Mouse (Mus musculus) lung, embryonic 16.5 days (tissue): ENCODE data around the gene Bcl2l10. TPM values are rescaled to one million over a fixed set of nuclear protein-coding genes. Genes with fewer than 3 reads are reported as not detected.

ENCODE experiments used
- ATAC-seq: fragments of 200-750 bp; cut with Nextera tagmentation; 2 replicates; pipeline ENCODE4 v1.8.0; 2017; ENCODE audit warnings: low read depth, mild to moderate bottlenecking, moderate library complexity
- H3K27ac ChIP-seq: fragments of 300-500 bp; sonication (generic); 2 replicates; pipeline ENCODE4 v1.5.1; 2014; ENCODE audit warnings: mild to moderate bottlenecking, control low read depth, low read length
- H3K27me3 ChIP-seq: fragments of 300-500 bp; sonication (generic); 2 replicates; pipeline ENCODE4 v1.6.1; 2014; ENCODE audit warnings: low read depth, low read length, mixed read lengths; ENCODE audit not compliant: control insufficient read depth, insufficient read depth
- H3K36me3 ChIP-seq: fragments of 300-500 bp; sonication (generic); 2 replicates; pipeline ENCODE4 v1.6.1; 2014; ENCODE audit warnings: low read length; ENCODE audit not compliant: control insufficient read depth, insufficient read depth
- H3K4me1 ChIP-seq: fragments of 300-500 bp; sonication (generic); replicated peaks from 2 replicates; pipeline ENCODE4 v1.6.1; 2014; ENCODE audit warnings: low read length, mixed read lengths; ENCODE audit not compliant: control insufficient read depth, insufficient read depth
- H3K4me2 ChIP-seq: fragments of 300-500 bp; sonication (generic); 2 replicates; pipeline ENCODE4 v1.6.1; 2014; ENCODE audit warnings: low read depth, low read length, control low read depth
- H3K4me3 ChIP-seq: fragments of 300-500 bp; sonication (generic); 2 replicates; pipeline ENCODE4 v1.5.1; 2014; ENCODE audit warnings: mild to moderate bottlenecking, low read length, control low read depth
- H3K9ac ChIP-seq: fragments of 300-500 bp; sonication (generic); 2 replicates; pipeline ENCODE4 v1.6.1; 2014; ENCODE audit warnings: low read length, control low read depth
- H3K9me3 ChIP-seq: fragments of 300-500 bp; sonication (generic); 2 replicates; pipeline ENCODE4 v1.6.1; 2016; ENCODE audit warnings: low read length; ENCODE audit not compliant: control insufficient read depth
- WGBS: fragments of 180-500 bp; shearing (Covaris S2); extraction: QIAGEN DNeasy Blood & Tissue Kit; methylation state at CpG from one replicate; pipeline ENCODE4 v1.1.7; 2014; 5-methylcytosine and 5-hydroxymethylcytosine counted together
- polyA plus RNA-seq: library from polyadenylated mRNA; unstranded; fragments of >200 nt; fragmentation: Nextera tagmentation; extraction: Ambion mirVana; gene quantifications from 2 replicates; pipeline ENCODE4 v1.2.1, GENCODE M21; 2015

Bcl2l10 gene
- polyA plus RNA-seq, 1 experiment from 2014 or later, result not detected

- Histone ChIP-seq H3K27me3 (no peaks in the 10 kb centered on the region), H3K36me3 (peaks cover 6% of the 10 kb centered on the region)
- WGBS, result 94% methylated on average over 8 of the region's 8 CpGs
These were observed 16.7 kb upstream of the Bcl2l10 start for GRCm38 (mm10) chr9:75330821-75331220.

GRCm38 (mm10) chr9:75334440-75334839 lies 13.1 kb upstream of the Bcl2l10 start:
- Histone ChIP-seq H3K4me3 (no peak overlapping the region), H3K9ac (no peak overlapping the region), H3K36me3 (peaks cover 14% of the 10 kb centered on the region), H3K27me3 (no peaks in the 10 kb centered on the region), H3K27ac (no peak overlapping the region), H3K4me1 (no peaks in the 10 kb centered on the region), H3K9me3 (no peaks in the 10 kb centered on the region), H3K4me2 (no peak overlapping the region)
- WGBS, result 75% methylated on average over 4 of the region's 4 CpGs
- ATAC-seq, result no peak

More at GRCm38 (mm10) chr9:75330821-75331220, 16.7 kb upstream of the Bcl2l10 start:
- Histone ChIP-seq H3K9me3 (no peaks in the 10 kb centered on the region), H3K9ac (no peak overlapping the region), H3K4me2 (no peak overlapping the region), H3K4me3 (no peak overlapping the region), H3K27ac (no peak overlapping the region), H3K4me1 (no peaks in the 10 kb centered on the region)
- no peak for ATAC-seq

- H3K27ac ChIP-seq, result no peak overlapping the region
- H3K36me3 ChIP-seq, result peaks cover 16% of the 10 kb centered on the region
- no peak overlapping the region for H3K4me2 ChIP-seq
- H3K27me3 ChIP-seq, result no peaks in the 10 kb centered on the region
- no peaks in the 10 kb centered on the region for H3K4me1 ChIP-seq
- H3K4me3 ChIP-seq, result no peak overlapping the region
- no peak overlapping the region for H3K9ac ChIP-seq
- H3K9me3 ChIP-seq, result no peaks in the 10 kb centered on the region
- 88% methylated on average over 6 of the region's 6 CpGs for WGBS
- no peak for ATAC-seq
These were observed 9.5 kb upstream of the Bcl2l10 start for GRCm38 (mm10) chr9:75338016-75338415.

GRCm38 (mm10) chr9:75342433-75342832 lies 5.1 kb upstream of the Bcl2l10 start:
- no peaks in the 10 kb centered on the region for H3K27me3 ChIP-seq
- no peaks in the 10 kb centered on the region for H3K9me3 ChIP-seq
- no peaks in the 10 kb centered on the region for H3K4me1 ChIP-seq
- peaks cover 11% of the 10 kb centered on the region for H3K36me3 ChIP-seq
- no peak overlapping the region for H3K9ac ChIP-seq
- no peak overlapping the region for H3K27ac ChIP-seq
- WGBS, result 80% methylated on average over 4 of the region's 4 CpGs
- no peak overlapping the region for H3K4me3 ChIP-seq
- H3K4me2 ChIP-seq, result no peak overlapping the region
- ATAC-seq, result no peak

- WGBS, result 88% methylated on average over 17 of the region's 17 CpGs
- no peak overlapping the region for H3K9ac ChIP-seq
- no peak overlapping the region for H3K4me3 ChIP-seq
- H3K4me2 ChIP-seq, result no peak overlapping the region
- H3K27me3 ChIP-seq, result no peaks in the 10 kb centered on the region
- no peak for ATAC-seq
- no peaks in the 10 kb centered on the region for H3K4me1 ChIP-seq
- 0 out of 2 replicates have a peak, but pooled peaks cover 2% of the 10 kb centered on the region for H3K36me3 ChIP-seq
- H3K9me3 ChIP-seq, result no peaks in the 10 kb centered on the region
- H3K27ac ChIP-seq, result no peak overlapping the region
These were observed 508 bp downstream of the Bcl2l10 start for GRCm38 (mm10) chr9:75348066-75348465.

- H3K27me3 ChIP-seq, result no peaks in the 10 kb centered on the region
- no peaks in the 10 kb centered on the region for H3K4me1 ChIP-seq
- 0 out of 2 replicates have a peak, but pooled peaks cover 2% of the 10 kb centered on the region for H3K36me3 ChIP-seq
- no peak overlapping the region for H3K4me2 ChIP-seq
- H3K9me3 ChIP-seq, result no peaks in the 10 kb centered on the region
- WGBS, result 79% methylated on average over 3 of the region's 3 CpGs
- H3K9ac ChIP-seq, result no peak overlapping the region
- no peak for ATAC-seq
- no peak overlapping the region for H3K27ac ChIP-seq
- no peak overlapping the region for H3K4me3 ChIP-seq
These were observed 1.1 kb downstream of the Bcl2l10 start for GRCm38 (mm10) chr9:75348641-75349040.

GRCm38 (mm10) chr9:75353094-75353493 lies 5.5 kb downstream of the Bcl2l10 start:
- no peaks in the 10 kb centered on the region for H3K27me3 ChIP-seq
- H3K4me3 ChIP-seq, result no peak overlapping the region
- H3K36me3 ChIP-seq, result no peaks in the 10 kb centered on the region
- H3K4me1 ChIP-seq, result no peaks in the 10 kb centered on the region
- H3K4me2 ChIP-seq, result no peak overlapping the region
- WGBS, result 67% methylated on average over 8 of the region's 8 CpGs
- no peak overlapping the region for H3K9ac ChIP-seq
- no peaks in the 10 kb centered on the region for H3K9me3 ChIP-seq
- no peak for ATAC-seq
- no peak overlapping the region for H3K27ac ChIP-seq

- Histone ChIP-seq H3K27ac (no peak overlapping the region), H3K4me3 (no peak overlapping the region), H3K4me1 (no peaks in the 10 kb centered on the region), H3K36me3 (no peaks in the 10 kb centered on the region), H3K9me3 (no peaks in the 10 kb centered on the region), H3K27me3 (no peaks in the 10 kb centered on the region; the same call in 1 of the 2 replicates), H3K9ac (no peak overlapping the region), H3K4me2 (no peak overlapping the region)
- WGBS, result 64% methylated on average over 4 of the region's 4 CpGs
- ATAC-seq, result no peak
These were observed 8.2 kb downstream of the Bcl2l10 start for GRCm38 (mm10) chr9:75355783-75356182.

- H3K4me2 ChIP-seq, result no peak overlapping the region
- ATAC-seq, result no peak
- no peaks in the 10 kb centered on the region for H3K4me1 ChIP-seq
- no peak overlapping the region for H3K4me3 ChIP-seq
- no peak overlapping the region for H3K9ac ChIP-seq
- WGBS, result 64% methylated on average over 9 of the region's 9 CpGs
- H3K27ac ChIP-seq, result no peak overlapping the region
- H3K9me3 ChIP-seq, result no peaks in the 10 kb centered on the region
- no peaks in the 10 kb centered on the region for H3K36me3 ChIP-seq
- no peaks in the 10 kb centered on the region; the same call in 1 of the 2 replicates for H3K27me3 ChIP-seq
These were observed 9.6 kb downstream of the Bcl2l10 start for GRCm38 (mm10) chr9:75357087-75357654.
